Mouse (Mus musculus) forebrain, embryonic 15.5 days (tissue): ENCODE data around the gene Ppp1r26. TPM values are rescaled to one million over a fixed set of nuclear protein-coding genes. Genes with fewer than 3 reads are reported as not detected.
A peak's percentile ranks its signal among the peaks of the same experiment; 100 is the strongest.

ENCODE experiments used
- ATAC-seq: fragments of 200-750 bp; cut with Nextera tagmentation; replicated peaks from 2 replicates; pipeline ENCODE4 v1.8.0; 2017; ENCODE audit warnings: mild to moderate bottlenecking, moderate TSS enrichment, moderate library complexity
- H3K27ac ChIP-seq: fragments of 300-500 bp; sonication (generic); replicated peaks from 2 replicates; pipeline ENCODE4 v1.5.1; 2015; ENCODE audit warnings: mild to moderate bottlenecking, inconsistent platforms
- H3K27me3 ChIP-seq: fragments of 300-500 bp; sonication (generic); 2 replicates; pipeline ENCODE4 v1.6.1; 2015; ENCODE audit warnings: inconsistent platforms
- H3K36me3 ChIP-seq: fragments of 300-500 bp; sonication (generic); 2 replicates; pipeline ENCODE4 v1.6.1; 2015; ENCODE audit warnings: mild to moderate bottlenecking, inconsistent platforms
- H3K4me1 ChIP-seq: fragments of 300-500 bp; sonication (generic); 2 replicates; pipeline ENCODE4 v1.6.1; 2015; ENCODE audit warnings: inconsistent platforms
- H3K4me2 ChIP-seq: fragments of 300-500 bp; sonication (generic); replicated peaks from 2 replicates; pipeline ENCODE4 v1.6.1; 2015; ENCODE audit warnings: mild to moderate bottlenecking, inconsistent platforms
- H3K4me3 ChIP-seq: fragments of 300-500 bp; sonication (generic); 2 replicates; pipeline ENCODE4 v1.5.1; 2015; ENCODE audit warnings: mild to moderate bottlenecking, inconsistent platforms
- H3K9ac ChIP-seq: fragments of 300-500 bp; sonication (generic); replicated peaks from 2 replicates; pipeline ENCODE4 v1.6.1; 2015; ENCODE audit warnings: mild to moderate bottlenecking, inconsistent platforms
- H3K9me3 ChIP-seq: fragments of 300-500 bp; sonication (generic); 2 replicates; pipeline ENCODE4 v1.6.1; 2016; ENCODE audit warnings: inconsistent platforms
- WGBS: fragments of 180-500 bp; shearing (Covaris S2); methylation state at CpG from one replicate; pipeline ENCODE4 v1.1.7; 2015; ENCODE audit warnings: mixed read lengths; 5-methylcytosine and 5-hydroxymethylcytosine counted together
- polyA plus RNA-seq: library from polyadenylated mRNA; unstranded; fragments of >200 nt; fragmentation: Nextera tagmentation; extraction: Ambion mirVana; gene quantifications from 2 replicates; pipeline ENCODE4 v1.2.1, GENCODE M21; 2015

Gene Ppp1r26
- polyA plus RNA-seq, 1 experiment from 2014 or later = 9.3 TPM

GRCm38 (mm10) chr2:28415387-28416024 is 31.1 kb upstream of the Ppp1r26 start:
- peaks cover 29% of the 10 kb centered on the region for H3K4me1 ChIP-seq
- 30% methylated on average over 10 of the region's 10 CpGs for WGBS
- H3K36me3 ChIP-seq = no peaks in the 10 kb centered on the region
- H3K4me2 ChIP-seq = no peak overlapping the region
- H3K9me3 ChIP-seq = no peaks in the 10 kb centered on the region
- H3K9ac ChIP-seq = no peak overlapping the region
- no peaks in the 10 kb centered on the region for H3K27me3 ChIP-seq
- H3K27ac ChIP-seq = peak overlapping the region; percentile 53
- no peak for ATAC-seq
- no peak overlapping the region for H3K4me3 ChIP-seq

GRCm38 (mm10) chr2:28416511-28416910 is 30.1 kb upstream of the Ppp1r26 start:
- 100% methylated on average over 1 of the region's 1 CpGs for WGBS
- peaks cover 29% of the 10 kb centered on the region for H3K4me1 ChIP-seq
- H3K4me3 ChIP-seq = no peak overlapping the region
- no peaks in the 10 kb centered on the region for H3K9me3 ChIP-seq
- no peak overlapping the region for H3K27ac ChIP-seq
- no peaks in the 10 kb centered on the region for H3K27me3 ChIP-seq
- no peak for ATAC-seq
- no peak overlapping the region for H3K9ac ChIP-seq
- H3K36me3 ChIP-seq = no peaks in the 10 kb centered on the region
- no peak overlapping the region for H3K4me2 ChIP-seq

GRCm38 (mm10) chr2:28418034-28418433 is 28.6 kb upstream of the Ppp1r26 start:
- Histone ChIP-seq H3K4me1 (peaks cover 26% of the 10 kb centered on the region), H3K9ac (no peak overlapping the region), H3K9me3 (no peaks in the 10 kb centered on the region), H3K27me3 (no peaks in the 10 kb centered on the region), H3K4me3 (no peak overlapping the region), H3K27ac (no peak overlapping the region), H3K36me3 (no peaks in the 10 kb centered on the region), H3K4me2 (no peak overlapping the region)
- ATAC-seq = peak; percentile 70
- WGBS = 35% methylated on average over 2 of the region's 2 CpGs

- H3K4me1 ChIP-seq = peaks cover 18% of the 10 kb centered on the region
Measured at GRCm38 (mm10) chr2:28419898-28420297, 26.7 kb upstream of the Ppp1r26 start.

GRCm38 (mm10) chr2:28423167-28423566 is 23.4 kb upstream of the Ppp1r26 start:
- H3K4me3 ChIP-seq = no peak overlapping the region
- H3K4me1 ChIP-seq = no peaks in the 10 kb centered on the region
- H3K27me3 ChIP-seq = no peaks in the 10 kb centered on the region
- H3K4me2 ChIP-seq = no peak overlapping the region
- WGBS = 34% methylated on average over 3 of the region's 3 CpGs
- no peak for ATAC-seq
- no peak overlapping the region for H3K27ac ChIP-seq
- no peaks in the 10 kb centered on the region for H3K9me3 ChIP-seq
- no peak overlapping the region for H3K9ac ChIP-seq
- no peaks in the 10 kb centered on the region for H3K36me3 ChIP-seq

More at GRCm38 (mm10) chr2:28419898-28420297, 26.7 kb upstream of the Ppp1r26 start:
- 11% methylated on average over 4 of the region's 4 CpGs for WGBS
- Histone ChIP-seq H3K27me3 (no peaks in the 10 kb centered on the region), H3K9ac (no peak overlapping the region), H3K4me2 (no peak overlapping the region), H3K36me3 (no peaks in the 10 kb centered on the region), H3K9me3 (no peaks in the 10 kb centered on the region), H3K27ac (no peak overlapping the region), H3K4me3 (no peak overlapping the region)
- ATAC-seq = no peak; the same call in 1 of the 2 replicates

GRCm38 (mm10) chr2:28427226-28427625 is 19.4 kb upstream of the Ppp1r26 start:
- Histone ChIP-seq H3K4me1 (no peaks in the 10 kb centered on the region), H3K9ac (no peak overlapping the region), H3K4me2 (no peak overlapping the region), H3K9me3 (no peaks in the 10 kb centered on the region), H3K4me3 (no peak overlapping the region), H3K36me3 (no peaks in the 10 kb centered on the region), H3K27ac (no peak overlapping the region), H3K27me3 (no peaks in the 10 kb centered on the region)
- ATAC-seq = no peak
- 78% methylated on average over 6 of the region's 6 CpGs for WGBS

GRCm38 (mm10) chr2:28430846-28431245 is 15.8 kb upstream of the Ppp1r26 start:
- H3K36me3 ChIP-seq = no peaks in the 10 kb centered on the region
- no peak overlapping the region for H3K4me2 ChIP-seq
- no peak overlapping the region for H3K4me3 ChIP-seq
- WGBS = 72% methylated on average over 6 of the region's 6 CpGs
- no peaks in the 10 kb centered on the region for H3K27me3 ChIP-seq
- H3K9ac ChIP-seq = no peak overlapping the region
- no peak for ATAC-seq
- H3K9me3 ChIP-seq = no peaks in the 10 kb centered on the region
- no peaks in the 10 kb centered on the region for H3K4me1 ChIP-seq
- H3K27ac ChIP-seq = no peak overlapping the region

GRCm38 (mm10) chr2:28432811-28433210 is 13.8 kb upstream of the Ppp1r26 start:
- Histone ChIP-seq H3K27ac (no peak overlapping the region), H3K27me3 (no peaks in the 10 kb centered on the region), H3K4me2 (no peak overlapping the region), H3K36me3 (no peaks in the 10 kb centered on the region), H3K9me3 (no peaks in the 10 kb centered on the region), H3K9ac (no peak overlapping the region), H3K4me3 (no peak overlapping the region), H3K4me1 (no peaks in the 10 kb centered on the region)
- ATAC-seq = no peak
- WGBS = 13% methylated on average over 1 of the region's 1 CpGs

GRCm38 (mm10) chr2:28433512-28433911 is 13.1 kb upstream of the Ppp1r26 start:
- Histone ChIP-seq H3K27me3 (no peaks in the 10 kb centered on the region), H3K9ac (no peak overlapping the region), H3K4me1 (no peaks in the 10 kb centered on the region), H3K4me3 (no peak overlapping the region), H3K9me3 (no peaks in the 10 kb centered on the region), H3K27ac (no peak overlapping the region), H3K36me3 (no peaks in the 10 kb centered on the region), H3K4me2 (no peak overlapping the region)
- 0% methylated on average over 1 of the region's 2 CpGs for WGBS
- ATAC-seq = no peak

- ATAC-seq = no peak
- whole genome bisulfite sequencing = 89% methylated on average over 11 of the region's 11 CpGs
- Histone ChIP-seq H3K36me3 (no peaks in the 10 kb centered on the region), H3K4me2 (no peak overlapping the region), H3K9ac (no peak overlapping the region), H3K27ac (no peak overlapping the region), H3K27me3 (no peaks in the 10 kb centered on the region), H3K9me3 (no peaks in the 10 kb centered on the region), H3K4me1 (no peaks in the 10 kb centered on the region), H3K4me3 (no peak overlapping the region)
Measured at GRCm38 (mm10) chr2:28435401-28435800, 11.2 kb upstream of the Ppp1r26 start.

- no peak for ATAC-seq
- peaks cover 3% of the 10 kb centered on the region for H3K4me1 ChIP-seq
- H3K9ac ChIP-seq = no peak overlapping the region
- WGBS = 81% methylated on average over 6 of the region's 6 CpGs
- no peaks in the 10 kb centered on the region for H3K36me3 ChIP-seq
- no peak overlapping the region for H3K4me3 ChIP-seq
- H3K27me3 ChIP-seq = no peaks in the 10 kb centered on the region
- no peak overlapping the region for H3K4me2 ChIP-seq
- H3K9me3 ChIP-seq = no peaks in the 10 kb centered on the region
- no peak overlapping the region for H3K27ac ChIP-seq
Measured at GRCm38 (mm10) chr2:28440842-28441241, 5.8 kb upstream of the Ppp1r26 start.

- Histone ChIP-seq H3K9me3 (no peaks in the 10 kb centered on the region), H3K36me3 (no peaks in the 10 kb centered on the region), H3K27ac (no peak overlapping the region), H3K4me1 (peaks cover 17% of the 10 kb centered on the region), H3K4me2 (no peak overlapping the region), H3K9ac (no peak overlapping the region), H3K4me3 (no peak overlapping the region), H3K27me3 (no peaks in the 10 kb centered on the region)
- WGBS = 93% methylated on average over 4 of the region's 4 CpGs
- no peak for ATAC-seq
Measured at GRCm38 (mm10) chr2:28445082-28445481, 1.5 kb upstream of the Ppp1r26 start.

- H3K27ac ChIP-seq = peak overlapping the region; percentile 74
- H3K27me3 ChIP-seq = no peaks in the 10 kb centered on the region
- peak; percentile 27; the same call in 1 of the 2 replicates for ATAC-seq
- peak overlapping the region; percentile 69 for H3K9ac ChIP-seq
- WGBS = 4% methylated on average over 5 of the region's 5 CpGs
- peak overlapping the region; percentile 97 for H3K4me2 ChIP-seq
- H3K4me1 ChIP-seq = peaks cover 17% of the 10 kb centered on the region
- H3K36me3 ChIP-seq = 0 out of 2 replicates have a peak, but pooled peaks cover 2% of the 10 kb centered on the region
- H3K9me3 ChIP-seq = no peaks in the 10 kb centered on the region
- peak overlapping the region; percentile 80 for H3K4me3 ChIP-seq
Measured at GRCm38 (mm10) chr2:28446181-28446514, 452 bp upstream of the Ppp1r26 start.
